Mouse (Mus musculus) hindbrain, postnatal 0 days (tissue): ENCODE data around the gene Adk. TPM values are rescaled to one million over a fixed set of nuclear protein-coding genes. Genes with fewer than 3 reads are reported as not detected.

Experiments used
- ATAC-seq: fragments of 200-750 bp; cut with Nextera tagmentation; 2 replicates; pipeline ENCODE4 v1.8.0; 2017; ENCODE audit warnings: mild to moderate bottlenecking, moderate TSS enrichment, moderate library complexity
- DNase-seq: peaks from one replicate; pipeline ENCODE4 v3.0.0-alpha.2; 2015; ENCODE audit warnings: low spot score
- H3K27ac ChIP-seq: fragments of 300-500 bp; sonication (generic); 2 replicates; pipeline ENCODE4 v1.5.1; 2014; ENCODE audit warnings: mild to moderate bottlenecking
- H3K27me3 ChIP-seq: fragments of 300-500 bp; sonication (generic); 2 replicates; pipeline ENCODE4 v1.6.1; 2014; ENCODE audit warnings: low read length, mixed read lengths; ENCODE audit not compliant: insufficient read depth
- H3K36me3 ChIP-seq: fragments of 300-500 bp; sonication (generic); 2 replicates; pipeline ENCODE4 v1.6.1; 2014; ENCODE audit warnings: low read length, mixed read lengths; ENCODE audit not compliant: insufficient read depth
- H3K4me1 ChIP-seq: fragments of 300-500 bp; sonication (generic); 2 replicates; pipeline ENCODE4 v1.6.1; 2014; ENCODE audit warnings: antibody characterized with exemption, low read length, mixed read lengths; ENCODE audit not compliant: insufficient read depth
- H3K4me2 ChIP-seq: fragments of 300-500 bp; sonication (generic); 2 replicates; pipeline ENCODE4 v1.6.1; 2014; ENCODE audit warnings: low read depth, mild to moderate bottlenecking, low read length, moderate library complexity, mixed read lengths
- H3K4me3 ChIP-seq: fragments of 300-500 bp; sonication (generic); 2 replicates; pipeline ENCODE4 v1.5.1; 2014; ENCODE audit warnings: low read length
- H3K9ac ChIP-seq: fragments of 300-500 bp; sonication (generic); replicated peaks from 2 replicates; pipeline ENCODE4 v1.6.1; 2014; ENCODE audit warnings: mild to moderate bottlenecking, low read length, moderate library complexity, mixed read lengths
- H3K9me3 ChIP-seq: fragments of 300-500 bp; sonication (generic); 2 replicates; pipeline ENCODE4 v1.6.1; 2016; ENCODE audit warnings: low read length, mixed read lengths
- CTCF ChIP-seq: IDR thresholded peaks from 2 replicates; pipeline ENCODE4 v1.5.1; 2016; ENCODE audit warnings: antibody characterized with exemption, control low read depth, low read depth
- WGBS: fragments of 180-500 bp; shearing (Covaris S2); extraction: QIAGEN DNeasy Blood & Tissue Kit; methylation state at CpG from one replicate; pipeline ENCODE4 v1.1.7; 2014; 5-methylcytosine and 5-hydroxymethylcytosine counted together
- polyA plus RNA-seq: library from polyadenylated mRNA; unstranded; fragments of >200 nt; fragmentation: Nextera tagmentation; extraction: Ambion mirVana; gene quantifications from 2 replicates; pipeline ENCODE4 v1.2.1, GENCODE M21; 2015
- total RNA-seq: library from RNA; depleted of rRNA; stranded (reverse); fragments of >200 nt; gene quantifications from 2 replicates; pipeline ENCODE4 v1.2.3, GENCODE M21; 2014

Adk gene
- total and polyA plus RNA-seq, 2 experiments from 2014 or later: 27.4 to 63.5 TPM

GRCm38 (mm10) chr14:21096689-21097088 lies 44.3 kb downstream of the Adk start:
- WGBS: 90% methylated on average over 4 of the region's 4 CpGs
- no peak overlapping the region for H3K4me3 ChIP-seq
- no peak for DNase-seq
- no peak overlapping the region for H3K9ac ChIP-seq
- ATAC-seq: no peak
- H3K9me3 ChIP-seq: no peaks in the 10 kb centered on the region
- H3K27ac ChIP-seq: no peak overlapping the region
- no peaks in the 10 kb centered on the region for H3K36me3 ChIP-seq
- TF ChIP-seq CTCF: no peak
- H3K4me2 ChIP-seq: no peak overlapping the region
- no peaks in the 10 kb centered on the region for H3K27me3 ChIP-seq
- H3K4me1 ChIP-seq: no peaks in the 10 kb centered on the region

- Histone ChIP-seq H3K27ac (no peak overlapping the region), H3K36me3 (no peaks in the 10 kb centered on the region), H3K4me1 (no peaks in the 10 kb centered on the region), H3K4me3 (no peak overlapping the region), H3K4me2 (no peak overlapping the region), H3K9ac (no peak overlapping the region), H3K27me3 (no peaks in the 10 kb centered on the region), H3K9me3 (no peaks in the 10 kb centered on the region)
- ATAC-seq (no peak), DNase-seq (no peak)
- 80% methylated on average over 7 of the region's 7 CpGs for WGBS
- TF ChIP-seq CTCF: no peak
Observed at GRCm38 (mm10) chr14:21099371-21099770, 47.0 kb downstream of the Adk start.

- ATAC-seq: no peak
- no peak overlapping the region for H3K27ac ChIP-seq
Observed at GRCm38 (mm10) chr14:21100876-21101275, 48.5 kb downstream of the Adk start.

GRCm38 (mm10) chr14:21101562-21101961 lies 49.2 kb downstream of the Adk start:
- Histone ChIP-seq H3K4me1 (no peaks in the 10 kb centered on the region), H3K4me3 (no peak overlapping the region), H3K9me3 (no peaks in the 10 kb centered on the region), H3K4me2 (no peak overlapping the region), H3K9ac (no peak overlapping the region), H3K36me3 (no peaks in the 10 kb centered on the region), H3K27me3 (no peaks in the 10 kb centered on the region), H3K27ac (no peak overlapping the region)
- TF ChIP-seq CTCF: no peak
- peak; percentile 25 for DNase-seq
- WGBS: 52% methylated on average over 7 of the region's 7 CpGs
- ATAC-seq: 0 out of 2 replicates have a peak, but pooled peaks have one; percentile 43

More at GRCm38 (mm10) chr14:21100876-21101275, 48.5 kb downstream of the Adk start:
- no peak overlapping the region for H3K4me3 ChIP-seq
- H3K4me1 ChIP-seq: no peaks in the 10 kb centered on the region
- no peak overlapping the region for H3K4me2 ChIP-seq
- no peak for DNase-seq
- H3K36me3 ChIP-seq: no peaks in the 10 kb centered on the region
- H3K27me3 ChIP-seq: no peaks in the 10 kb centered on the region
- H3K9ac ChIP-seq: no peak overlapping the region
- no peak for TF ChIP-seq CTCF
- WGBS: 76% methylated on average over 2 of the region's 2 CpGs
- H3K9me3 ChIP-seq: no peaks in the 10 kb centered on the region

- 91% methylated on average over 4 of the region's 4 CpGs for WGBS
- no peak for ATAC-seq
- Histone ChIP-seq H3K4me3 (no peak overlapping the region), H3K27me3 (no peaks in the 10 kb centered on the region), H3K4me1 (no peaks in the 10 kb centered on the region), H3K9me3 (no peaks in the 10 kb centered on the region), H3K4me2 (no peak overlapping the region), H3K27ac (no peak overlapping the region), H3K9ac (no peak overlapping the region), H3K36me3 (no peaks in the 10 kb centered on the region)
- TF ChIP-seq CTCF: no peak
- DNase-seq: no peak
Observed at GRCm38 (mm10) chr14:21102666-21103203, 50.4 kb downstream of the Adk start.

GRCm38 (mm10) chr14:21105049-21105448 lies 52.7 kb downstream of the Adk start:
- H3K9me3 ChIP-seq: no peaks in the 10 kb centered on the region
- no peaks in the 10 kb centered on the region for H3K4me1 ChIP-seq
- DNase-seq (no peak), ATAC-seq (no peak)
- no peak overlapping the region for H3K4me3 ChIP-seq
- H3K27me3 ChIP-seq: no peaks in the 10 kb centered on the region
- no peak overlapping the region for H3K4me2 ChIP-seq
- no peak overlapping the region for H3K9ac ChIP-seq
- no peak for TF ChIP-seq CTCF
- no peak overlapping the region for H3K27ac ChIP-seq
- no peaks in the 10 kb centered on the region for H3K36me3 ChIP-seq

- Histone ChIP-seq H3K4me3 (no peak overlapping the region), H3K4me1 (no peaks in the 10 kb centered on the region), H3K36me3 (no peaks in the 10 kb centered on the region), H3K27me3 (no peaks in the 10 kb centered on the region), H3K9ac (no peak overlapping the region), H3K9me3 (no peaks in the 10 kb centered on the region), H3K27ac (no peak overlapping the region), H3K4me2 (no peak overlapping the region)
- TF ChIP-seq CTCF: no peak
- WGBS: 88% methylated on average over 8 of the region's 8 CpGs
- DNase-seq: no peak
- ATAC-seq: no peak
Observed at GRCm38 (mm10) chr14:21106582-21106981, 54.2 kb downstream of the Adk start.
